Mouse (Mus musculus) MEL (cell line): ENCODE measurements at regions not wholly inside any gene's neighbourhood (a gene's known extent, or its start where the extent isn't known, plus 50 kb on each side); places are given as distances from the start of the nearest gene placed in this dataset.

Experiments
- DNase-seq: peaks from one replicate; pipeline ENCODE4 v3.0.0; 2011; ENCODE audit warnings: low read depth, low spot score
- H3K27ac ChIP-seq: 2 replicates; pipeline ENCODE4 v1.5.1; 2012; ENCODE audit warnings: low read depth, mild to moderate bottlenecking, control low read depth, low read length, moderate library complexity; ENCODE audit not compliant: control insufficient read depth
- H3K27me3 ChIP-seq, 2 experiments: fragments of 150-350 bp in 1 of 2; sonication (generic) in 1 of 2; 2 replicates each; pipeline ENCODE4 v1.6.1; 2012; ENCODE audit warnings: low read length in 2 of 2, mild to moderate bottlenecking in 2 of 2, improper control_type of control experiment in 1 of 2, moderate library complexity in 1 of 2; ENCODE audit not compliant: insufficient read depth in 2 of 2, control insufficient read depth in 1 of 2
- H3K36me3 ChIP-seq, 2 experiments: 2 replicates each; pipeline ENCODE4 v1.6.1; 2012 to 2014; ENCODE audit warnings: low read length in 2 of 2, improper control_type of control experiment in 1 of 2, inconsistent platforms in 1 of 2, mild to moderate bottlenecking in 1 of 2; ENCODE audit not compliant: insufficient read depth in 2 of 2, control insufficient read depth in 1 of 2
- H3K4me1 ChIP-seq, 2 experiments: fragments of 150-350 bp in 1 of 2; sonication (generic) in 1 of 2; 2 replicates each; pipeline ENCODE4 v1.6.1; 2012; ENCODE audit warnings: low read length in 2 of 2, improper control_type of control experiment in 1 of 2, mild to moderate bottlenecking in 1 of 2; ENCODE audit not compliant: insufficient read depth in 2 of 2, control insufficient read depth in 1 of 2
- H3K4me3 ChIP-seq, 2 experiments: fragments of 150-350 bp in 1 of 2; sonication (generic) in 1 of 2; 2 replicates each; pipeline ENCODE4 v1.5.1; 2012; ENCODE audit warnings: low read depth in 2 of 2, low read length in 2 of 2, mild to moderate bottlenecking in 2 of 2, moderate library complexity in 2 of 2, control low read depth in 1 of 2, improper control_type of control experiment in 1 of 2; ENCODE audit not compliant: control insufficient read depth in 1 of 2, insufficient read depth in 1 of 2
- H3K79me2 ChIP-seq: 2 replicates; pipeline ENCODE4 v1.6.1; 2012; ENCODE audit warnings: mild to moderate bottlenecking, low read length, moderate library complexity; ENCODE audit not compliant: control insufficient read depth, poor library complexity, insufficient read depth
- H3K9ac ChIP-seq: 2 replicates; pipeline ENCODE4 v1.6.1; 2012; ENCODE audit warnings: low read depth, mild to moderate bottlenecking, control low read depth, low read length, moderate library complexity; ENCODE audit not compliant: control insufficient read depth, poor library complexity, severe bottlenecking
- H3K9me3 ChIP-seq: fragments of 150-350 bp; sonication (generic); replicated peaks from 2 replicates; pipeline ENCODE4 v1.6.1; 2012; ENCODE audit warnings: mild to moderate bottlenecking, low read length, improper control_type of control experiment, moderate library complexity; ENCODE audit not compliant: insufficient read depth
- CHD1 ChIP-seq: IDR thresholded peaks from 2 replicates; pipeline ENCODE4 v1.6.1; 2012; ENCODE audit warnings: low read depth, mild to moderate bottlenecking, inconsistent platforms, low read length, improper control_type of control experiment
- EP300 ChIP-seq, 2 experiments: IDR thresholded peaks; 2 replicates each; pipeline ENCODE4 v1.6.1; 2011; ENCODE audit warnings: improper control_type of control experiment in 2 of 2, low read length in 2 of 2, low read depth in 1 of 2, mild to moderate bottlenecking in 1 of 2
- ETS1 ChIP-seq: IDR thresholded peaks from 2 replicates; pipeline ENCODE4 v1.6.1; 2012; ENCODE audit warnings: low read depth, mild to moderate bottlenecking, inconsistent platforms, low read length, improper control_type of control experiment, moderate library complexity
- MAFK ChIP-seq: IDR thresholded peaks from 2 replicates; pipeline ENCODE4 v1.6.1; 2011; ENCODE audit warnings: low read depth, mild to moderate bottlenecking, low read length, improper control_type of control experiment, borderline replicate concordance
- MAZ ChIP-seq: IDR thresholded peaks from 2 replicates; pipeline ENCODE4 v1.6.1; 2012; ENCODE audit warnings: low read depth, mild to moderate bottlenecking, inconsistent platforms, low read length, improper control_type of control experiment
- MYB ChIP-seq: IDR thresholded peaks from 2 replicates; pipeline ENCODE4 v1.6.1; 2011; ENCODE audit warnings: mild to moderate bottlenecking, low read depth, low read length, improper control_type of control experiment
- NRF1 ChIP-seq: IDR thresholded peaks from 2 replicates; pipeline ENCODE4 v1.6.1; 2014; ENCODE audit warnings: low read depth, mild to moderate bottlenecking, inconsistent platforms, low read length, improper control_type of control experiment, moderate library complexity; ENCODE audit not compliant: poor library complexity, insufficient read depth, severe bottlenecking
- POLR2A ChIP-seq, 2 experiments: IDR thresholded peaks; 2 replicates each; pipeline ENCODE4 v1.6.1; 2011 to 2012; ENCODE audit warnings: low read length in 2 of 2, mild to moderate bottlenecking in 2 of 2, control low read depth in 1 of 2, improper control_type of control experiment in 1 of 2, low read depth in 1 of 2, moderate library complexity in 1 of 2; ENCODE audit not compliant: control insufficient read depth in 1 of 2, insufficient read depth in 1 of 2, poor library complexity in 1 of 2
- RAD21 ChIP-seq: IDR thresholded peaks from 2 replicates; pipeline ENCODE4 v1.6.1; 2011; ENCODE audit warnings: mild to moderate bottlenecking, low read depth, low read length, improper control_type of control experiment
- SIN3A ChIP-seq: IDR thresholded peaks from 2 replicates; pipeline ENCODE4 v1.6.1; 2012; ENCODE audit warnings: low read length, improper control_type of control experiment, inconsistent platforms
- SMC3 ChIP-seq: IDR thresholded peaks from 2 replicates; pipeline ENCODE4 v1.6.1; 2011; ENCODE audit warnings: low read depth, low read length, improper control_type of control experiment
- TAL1 ChIP-seq: IDR thresholded peaks from 2 replicates; pipeline ENCODE4 v1.6.1; 2012; ENCODE audit warnings: mild to moderate bottlenecking, inconsistent platforms, low read length, moderate library complexity, mixed read lengths
- TBP ChIP-seq: IDR thresholded peaks from 2 replicates; pipeline ENCODE4 v1.8.0; 2011; ENCODE audit warnings: low read depth, low read length, improper control_type of control experiment
- UBTF ChIP-seq: IDR thresholded peaks from 2 replicates; pipeline ENCODE4 v1.6.1; 2012; ENCODE audit warnings: low read depth, mild to moderate bottlenecking, inconsistent platforms, low read length, improper control_type of control experiment, moderate library complexity, borderline replicate concordance; ENCODE audit not compliant: insufficient read depth
- USF2 ChIP-seq, 2 experiments: IDR thresholded peaks; 2 replicates each; pipeline ENCODE4 v1.6.1; 2011 to 2012; ENCODE audit warnings: improper control_type of control experiment in 2 of 2, low read length in 2 of 2, borderline replicate concordance in 1 of 2, inconsistent platforms in 1 of 2, low read depth in 1 of 2, mild to moderate bottlenecking in 1 of 2; ENCODE audit not compliant: insufficient read depth in 1 of 2
- ZC3H11A ChIP-seq: IDR thresholded peaks from 2 replicates; pipeline ENCODE4 v1.6.1; 2012; ENCODE audit warnings: low read depth, mild to moderate bottlenecking, inconsistent platforms, low read length, improper control_type of control experiment

DNA sequence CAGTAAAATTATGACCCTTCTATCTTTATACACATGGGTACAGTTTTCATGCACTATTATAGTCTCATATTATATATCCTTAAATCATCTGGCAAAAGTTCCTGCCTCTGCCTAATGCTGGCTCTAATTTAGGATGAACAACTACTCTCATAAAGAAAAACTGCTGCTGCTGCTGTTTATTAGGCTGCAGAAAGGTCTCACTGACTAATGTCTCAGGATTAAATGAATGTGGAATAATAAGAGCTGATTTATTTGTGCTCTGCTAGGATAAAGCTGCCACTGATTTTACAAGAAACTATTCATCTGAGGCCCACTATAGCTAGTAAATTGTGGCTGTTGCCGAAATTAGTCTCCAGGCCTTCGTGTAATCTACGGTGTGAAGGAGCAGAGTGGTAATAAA, 590.0 kb downstream of the Psat1 start:
- Histone ChIP-seq H3K9me3 (no peaks in the 10 kb centered on the region), H3K79me2 (no peaks in the 10 kb centered on the region), H3K27me3 (no peaks in the 10 kb centered on the region), H3K4me3 (no peak overlapping the region), H3K9ac (no peak overlapping the region), H3K36me3 (no peaks in the 10 kb centered on the region), H3K27ac (no peak overlapping the region), H3K4me1 (no peaks in the 10 kb centered on the region)
- no peak for TF ChIP-seq MAZ
- DNase-seq: no peak

DNA sequence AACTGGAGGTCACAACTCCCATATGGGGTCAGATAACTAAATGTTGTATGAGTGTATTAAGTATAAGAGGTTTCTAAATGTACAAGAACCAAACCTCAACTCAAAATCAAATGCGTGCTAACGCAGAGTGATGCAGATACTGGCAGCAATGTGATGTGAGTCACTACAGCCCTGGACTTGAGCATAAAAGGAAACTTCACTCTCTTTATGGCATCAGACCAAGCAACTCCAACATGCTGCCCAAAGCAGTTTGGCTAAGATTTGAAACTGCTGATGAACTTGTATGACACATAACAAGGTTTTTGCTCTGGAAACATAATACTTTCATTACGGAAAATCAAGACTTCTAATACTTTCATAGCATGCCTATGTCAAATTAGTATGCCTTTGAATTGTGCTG, 598.8 kb downstream of the Psat1 start:
- no peaks in the 10 kb centered on the region for H3K79me2 ChIP-seq
- no peaks in the 10 kb centered on the region for H3K9me3 ChIP-seq
- H3K36me3 ChIP-seq: no peaks in the 10 kb centered on the region
- no peak for TF ChIP-seq POLR2A (IDR thresholded peaks at IDR 0.05; ENCODE audit: control insufficient read depth in 1 of 2, insufficient read depth in 1 of 2, low read depth in 1 of 2, low read length in 2 of 2, poor library complexity in 1 of 2)
- TF ChIP-seq SIN3A: no peak
- no peak for TF ChIP-seq SMC3
- no peak for TF ChIP-seq RAD21
- no peak for TF ChIP-seq MYB
- no peak for TF ChIP-seq UBTF
- no peak for TF ChIP-seq MAFK
- TF ChIP-seq TBP: no peak
- TF ChIP-seq NRF1: no peak
- no peak for TF ChIP-seq ZC3H11A
- no peak for TF ChIP-seq TAL1
- TF ChIP-seq EP300 (IDR thresholded peaks at IDR 0.05; ENCODE audit: low read depth in 1 of 2, low read length in 2 of 2): no peak
- no peak overlapping the region for H3K27ac ChIP-seq
- no peaks in the 10 kb centered on the region for H3K27me3 ChIP-seq
- no peak overlapping the region for H3K9ac ChIP-seq
- no peaks in the 10 kb centered on the region for H3K4me1 ChIP-seq
- no peak for DNase-seq
- H3K4me3 ChIP-seq: no peak overlapping the region

- Histone ChIP-seq H3K9me3 (no peaks in the 10 kb centered on the region), H3K27ac (no peak overlapping the region), H3K79me2 (no peaks in the 10 kb centered on the region), H3K9ac (no peak overlapping the region), H3K4me3 (no peak overlapping the region), H3K4me1 (no peaks in the 10 kb centered on the region), H3K36me3 (no peaks in the 10 kb centered on the region), H3K27me3 (no peaks in the 10 kb centered on the region)
- TF ChIP-seq USF2 (IDR thresholded peaks at IDR 0.05; ENCODE audit: borderline replicate concordance in 1 of 2, insufficient read depth in 1 of 2, low read depth in 1 of 2, low read length in 2 of 2): no peak
- TF ChIP-seq SIN3A: no peak
- TF ChIP-seq CHD1: no peak
- TF ChIP-seq ETS1: no peak
- no peak for TF ChIP-seq UBTF
- DNase-seq: no peak
Observed at GRCm38 (mm10) chr19:15342229-15342628, 604.9 kb downstream of the Psat1 start.
